Mouse (Mus musculus): ENCODE data around the gene Snrpn.
A peak's percentile ranks its signal among the peaks of the same experiment; 100 is the strongest.
"Not testable (repeated sequence)": the region's sequence is repeated elsewhere in the genome, so short reads cannot be mapped to it uniquely, and the experiment has no call there.

The Snrpn gene

DNA sequence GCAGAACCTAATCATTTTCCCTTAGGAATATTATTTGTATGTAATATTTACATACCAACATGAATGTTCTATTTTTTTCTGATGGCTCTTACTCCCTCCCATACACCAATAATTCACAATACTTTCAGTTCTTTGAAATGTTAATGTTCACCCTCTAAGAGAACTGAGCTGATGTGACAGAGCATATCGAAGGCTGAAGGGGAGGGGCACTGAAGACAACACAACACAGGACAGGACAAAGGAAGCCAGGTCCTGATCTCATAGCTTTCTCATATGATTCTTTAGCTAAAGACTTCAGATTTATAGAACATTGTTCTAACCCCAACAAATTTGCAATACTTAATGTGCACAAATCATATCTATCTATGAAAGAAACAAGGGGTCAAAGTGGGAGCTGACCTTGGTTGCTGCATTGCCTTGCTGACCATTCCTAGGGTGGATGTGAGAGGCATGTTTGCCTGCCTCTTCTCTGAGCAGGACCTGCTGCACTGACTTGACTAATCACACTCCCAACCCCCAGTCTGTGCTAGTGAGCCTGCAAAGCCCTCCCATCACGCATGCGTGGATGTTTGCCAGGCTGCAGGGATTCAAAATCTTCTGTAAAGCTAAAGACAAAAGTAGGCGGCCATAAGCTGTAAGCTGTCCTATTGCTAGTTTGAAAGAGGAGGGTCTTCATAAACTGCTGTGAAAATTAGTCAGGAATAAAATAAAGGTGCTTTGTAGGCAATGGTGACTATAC lies at the start of gene Snrpn:
Gene Snrpn (minus strand): TSS at position 478 of the 739 bp plus-strand sequence.
- no peak for DNase-seq (ENCODE audit: low spot score)

DNA sequence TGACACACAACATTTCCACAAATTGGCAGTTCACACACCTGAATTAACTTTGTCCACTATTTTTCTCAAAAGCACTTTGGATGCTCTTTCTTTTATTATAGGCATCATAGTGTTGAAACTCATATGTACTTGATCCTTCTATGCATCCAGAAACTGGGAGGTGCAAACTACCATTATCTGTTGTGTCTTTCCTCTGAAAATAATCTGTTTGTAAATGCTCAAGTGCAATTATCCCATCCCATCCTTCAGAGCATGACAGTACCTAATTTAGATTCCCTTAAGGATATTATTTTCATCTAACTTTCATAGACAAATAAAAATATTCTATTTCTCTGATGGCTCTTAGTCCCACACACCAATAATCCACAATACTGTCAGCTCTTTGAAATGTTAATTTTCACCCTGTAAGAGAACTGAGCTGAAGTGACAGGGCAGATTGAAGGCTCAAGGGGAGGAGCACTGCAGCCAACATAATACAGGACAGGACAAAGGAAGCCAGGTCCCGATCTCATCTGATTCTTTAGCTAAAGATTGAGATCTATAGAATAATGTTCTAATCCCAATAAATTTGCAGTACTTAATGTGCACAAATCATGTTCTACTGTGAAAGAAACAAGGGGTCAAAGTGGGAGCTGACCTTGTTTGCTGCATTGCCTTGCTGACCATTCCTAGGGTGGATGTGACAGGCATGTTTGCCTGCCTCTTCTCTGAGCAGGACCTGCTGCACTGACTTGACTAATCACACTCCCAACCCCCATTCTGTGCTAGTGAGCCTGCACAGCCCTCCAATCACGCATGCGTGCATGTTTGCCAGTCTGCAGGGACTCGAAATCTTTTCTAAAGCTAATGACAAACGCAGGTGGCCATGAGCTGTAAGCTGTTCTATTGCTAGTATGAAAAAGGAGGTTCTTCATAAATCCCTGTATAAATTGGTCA lies 30.5 kb upstream of the Snrpn start:
- DNase-seq (ENCODE audit: low spot score), result no peak

DNA sequence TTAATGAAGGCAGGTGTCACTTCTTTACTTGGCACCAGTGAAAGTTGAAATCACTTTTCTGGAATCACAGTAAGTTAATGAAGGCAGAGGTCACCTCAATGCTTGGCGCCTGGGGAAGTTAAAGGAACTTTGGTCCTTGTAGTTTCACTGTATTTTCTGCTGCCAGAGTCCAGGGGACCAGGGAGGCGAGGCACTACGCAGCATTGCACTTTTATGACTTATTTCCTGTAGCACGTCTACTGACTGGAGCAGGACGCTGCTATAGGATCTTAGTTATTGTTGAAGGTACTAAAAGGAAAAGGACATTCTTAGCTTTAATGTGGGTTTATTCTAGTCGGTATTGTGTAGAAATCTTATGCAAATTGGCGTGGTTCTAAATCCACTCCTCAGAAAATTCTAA lies 14.7 kb downstream of the Snrpn start:
- DNase-seq (ENCODE audit: low spot score), result no peak

DNA sequence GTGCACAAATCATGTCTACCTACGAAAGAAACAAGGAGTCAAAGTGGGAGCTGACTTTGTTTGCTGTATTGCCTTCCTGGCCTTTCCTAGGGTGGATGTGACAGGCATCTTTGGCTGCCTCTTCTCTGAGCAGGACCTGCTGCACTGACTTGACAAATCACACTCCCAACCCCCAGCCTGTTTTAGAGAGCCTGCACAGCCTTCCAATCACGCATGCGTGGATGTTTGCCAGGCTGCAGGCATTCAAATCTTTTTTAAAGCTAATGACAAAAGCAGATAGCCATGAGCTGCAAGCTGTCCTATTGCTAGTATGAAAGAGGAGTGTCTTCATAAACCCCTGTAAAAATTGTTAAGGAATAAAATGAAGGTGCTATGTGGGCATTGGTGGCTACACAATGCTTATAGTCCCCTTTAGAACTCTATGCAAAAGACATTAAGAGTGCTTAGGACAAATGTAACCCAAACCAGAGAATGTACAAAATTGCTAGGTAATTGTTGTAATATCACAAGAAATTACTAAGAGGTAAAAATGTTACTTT lies 16.9 kb downstream of the Snrpn start:
- not testable (repeated sequence) for DNase-seq (ENCODE audit: low spot score)

DNA sequence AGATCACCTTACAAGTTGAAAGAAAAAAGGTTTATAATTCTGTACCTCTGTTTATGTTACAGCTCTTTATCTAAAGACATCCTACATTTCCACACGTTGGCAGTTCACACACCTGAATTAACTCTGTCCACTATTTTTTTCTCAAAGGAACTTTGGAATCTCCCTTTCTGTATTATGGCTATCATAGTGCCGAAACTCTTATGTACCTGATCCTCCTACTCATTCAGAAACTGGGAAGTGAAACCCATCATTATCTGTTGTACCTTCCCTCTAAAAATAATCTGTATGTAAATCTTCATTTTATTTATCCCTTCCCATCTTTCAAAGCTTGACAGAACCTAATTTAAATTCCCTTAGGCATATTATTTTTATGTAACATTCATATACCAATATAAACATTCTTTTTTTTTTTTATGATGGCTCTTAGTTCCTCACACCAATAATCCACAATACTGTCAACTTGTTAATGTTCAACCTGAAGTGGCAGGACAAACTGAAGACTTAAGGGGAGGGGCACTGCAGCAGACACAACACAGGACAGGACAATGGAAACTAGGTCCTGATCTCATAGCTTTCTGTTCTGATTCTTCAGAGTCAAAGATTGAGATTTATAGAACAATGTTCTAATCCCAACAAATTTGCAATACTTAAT lies 17.5 kb downstream of the Snrpn start:
- DNase-seq (ENCODE audit: low spot score), result no peak

DNA sequence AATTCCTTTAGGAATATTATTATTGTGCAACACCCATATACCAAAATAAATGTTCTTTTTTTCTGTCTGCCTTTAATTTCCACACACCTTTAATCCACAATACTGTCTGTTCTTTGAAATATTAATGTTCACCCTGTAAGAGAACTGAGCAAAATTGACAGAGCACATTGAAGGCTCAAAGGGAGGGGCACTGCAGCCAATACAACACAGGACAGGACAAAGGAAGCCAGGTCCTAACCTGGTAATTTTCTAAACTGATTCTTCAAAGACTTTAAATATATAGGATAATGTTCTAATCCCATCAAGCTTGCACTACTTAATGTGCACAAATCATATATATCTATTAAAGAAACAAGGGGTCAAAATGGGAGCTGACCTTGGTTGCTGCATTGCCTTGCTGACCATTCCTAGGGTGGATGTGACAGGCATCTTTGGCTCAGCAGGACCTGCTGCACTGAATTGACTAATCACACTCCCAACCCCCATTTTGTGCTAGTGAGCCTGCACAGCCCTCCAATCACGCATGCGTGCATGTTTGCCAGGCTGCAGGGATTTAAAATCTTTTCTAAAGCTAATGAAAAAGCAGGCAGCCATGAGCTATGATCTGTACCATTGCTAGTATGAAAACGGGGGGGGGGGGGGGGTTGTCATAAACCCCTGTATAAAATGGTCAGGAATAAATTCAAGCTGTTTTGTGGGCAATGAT lies 42.7 kb downstream of the Snrpn start:
- no peak for DNase-seq (ENCODE audit: low spot score)

DNA sequence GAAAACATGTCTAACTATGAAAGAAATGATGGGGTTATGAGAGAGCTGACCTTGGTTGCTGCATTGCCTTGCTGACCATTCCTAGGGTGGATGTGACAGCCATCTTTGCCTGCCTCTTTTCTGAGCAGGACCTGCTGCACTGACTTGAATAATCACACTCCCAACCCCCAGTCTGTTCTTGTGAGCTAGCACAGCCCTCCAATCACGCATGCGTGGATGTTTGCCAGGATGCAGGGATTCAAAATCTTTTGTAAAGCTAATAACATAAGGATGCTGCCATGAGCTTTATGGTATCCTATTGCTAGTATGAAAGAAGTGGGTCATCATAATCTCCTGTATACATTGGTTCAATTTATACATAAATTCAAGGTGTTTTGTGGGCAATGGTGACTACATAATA lies 63.7 kb downstream of the Snrpn start:
- DNase-seq (ENCODE audit: low spot score), result no peak

DNA sequence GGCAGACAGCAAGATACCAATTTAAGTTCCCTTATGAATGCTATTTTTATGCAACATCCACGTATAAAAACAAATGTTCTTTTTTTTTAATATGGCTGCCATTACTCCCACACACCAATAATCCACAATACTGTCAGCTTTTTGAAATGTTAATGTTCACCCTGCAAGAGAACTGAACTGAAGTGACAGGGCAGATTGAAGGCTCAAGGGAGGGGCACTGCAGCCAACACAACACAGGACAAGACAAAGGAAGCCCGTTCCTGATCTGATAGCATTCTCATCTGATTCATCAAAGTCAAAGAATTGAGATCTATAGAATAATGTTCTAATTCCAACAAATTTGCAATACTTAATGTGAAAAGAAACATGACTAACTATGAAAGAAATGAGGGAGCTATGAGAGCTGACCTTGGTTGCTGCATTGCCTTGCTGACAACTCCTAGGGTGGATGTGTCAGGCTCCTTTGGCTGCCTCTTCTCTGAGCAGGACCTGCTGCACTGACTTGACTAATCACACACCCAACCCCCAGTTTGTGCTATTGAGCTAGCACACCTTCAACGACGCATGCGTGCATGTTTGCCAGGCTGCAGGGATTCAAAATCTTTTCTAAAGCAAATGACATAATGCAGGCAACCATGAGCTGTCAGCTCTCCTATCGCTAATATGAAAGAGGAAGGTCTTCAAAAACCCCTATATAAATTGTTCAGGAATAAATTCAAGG lies 92.4 kb downstream of the Snrpn start:
- no peak for DNase-seq (ENCODE audit: low spot score)

DNA sequence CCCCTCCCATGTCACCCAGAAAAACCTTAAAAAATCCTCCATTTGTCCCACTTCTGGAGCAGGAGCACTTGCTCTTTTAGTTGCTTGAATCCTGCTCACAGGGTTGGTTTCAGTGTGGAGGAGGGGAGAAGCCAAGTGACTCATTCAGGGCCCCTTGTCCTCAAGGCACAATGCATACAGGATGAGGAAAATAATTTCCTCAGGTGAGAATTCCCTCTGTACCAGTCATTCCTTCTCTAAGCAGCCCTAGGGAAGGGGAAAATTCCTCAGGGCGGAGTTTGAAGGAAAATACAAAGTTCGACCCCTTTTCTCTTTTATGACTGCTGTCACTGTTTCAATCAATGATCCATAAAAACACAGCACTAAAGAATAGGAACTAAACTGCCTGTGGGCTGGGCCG lies 126.8 kb downstream of the Snrpn start:
- DNase-seq (ENCODE audit: low spot score), result no peak

DNA sequence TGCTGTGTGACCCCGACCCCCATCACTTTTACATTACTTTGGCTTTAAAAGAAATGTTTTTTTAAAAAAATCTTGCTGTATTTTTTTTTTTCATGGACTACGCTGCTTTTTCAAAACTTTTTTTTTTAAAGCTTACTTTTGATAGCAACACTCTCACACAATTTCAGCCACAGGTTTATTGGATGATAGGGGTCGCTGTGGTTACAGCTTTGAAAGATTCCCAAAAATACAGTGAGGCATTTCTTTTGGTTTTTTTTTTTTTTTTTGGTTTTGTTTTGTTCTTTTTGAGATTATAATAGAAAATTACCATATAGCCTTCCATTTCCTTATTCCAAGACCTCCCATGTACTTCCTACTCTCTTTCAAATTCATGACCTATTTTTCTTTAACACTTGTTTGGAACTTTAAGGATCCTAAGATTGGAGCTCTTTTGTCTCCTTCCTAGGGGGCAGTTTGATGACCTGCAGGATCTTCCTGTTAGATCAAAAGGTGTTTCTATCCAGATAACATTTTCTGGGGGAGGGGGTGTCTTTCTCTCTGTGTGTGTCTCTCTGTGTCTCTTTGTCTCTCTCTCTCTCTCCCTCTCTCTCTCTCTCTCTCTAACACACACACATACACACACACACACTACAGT lies 132.2 kb downstream of the Snrpn start:
- no peak for DNase-seq (ENCODE audit: low spot score)

DNA sequence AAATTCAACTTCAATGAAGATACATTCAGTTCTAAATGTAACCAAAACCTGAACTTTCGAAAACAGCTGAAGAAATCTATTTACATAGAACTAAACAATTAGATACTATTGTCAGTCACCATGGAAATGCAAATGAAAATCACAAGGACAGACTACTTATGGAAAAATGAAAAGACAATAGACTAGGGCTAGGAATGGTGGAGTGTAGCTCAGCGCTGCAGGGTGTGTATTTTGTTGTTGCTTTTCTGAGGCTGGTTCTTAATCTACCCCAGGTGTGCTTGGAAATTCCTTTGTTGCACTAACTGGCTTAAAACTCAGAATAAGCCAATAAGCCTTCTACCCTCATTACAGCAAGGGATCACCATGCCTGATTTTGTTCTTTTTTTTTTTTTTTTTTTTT lies 133.8 kb downstream of the Snrpn start:
- DNase-seq (ENCODE audit: low spot score), result no peak

DNA sequence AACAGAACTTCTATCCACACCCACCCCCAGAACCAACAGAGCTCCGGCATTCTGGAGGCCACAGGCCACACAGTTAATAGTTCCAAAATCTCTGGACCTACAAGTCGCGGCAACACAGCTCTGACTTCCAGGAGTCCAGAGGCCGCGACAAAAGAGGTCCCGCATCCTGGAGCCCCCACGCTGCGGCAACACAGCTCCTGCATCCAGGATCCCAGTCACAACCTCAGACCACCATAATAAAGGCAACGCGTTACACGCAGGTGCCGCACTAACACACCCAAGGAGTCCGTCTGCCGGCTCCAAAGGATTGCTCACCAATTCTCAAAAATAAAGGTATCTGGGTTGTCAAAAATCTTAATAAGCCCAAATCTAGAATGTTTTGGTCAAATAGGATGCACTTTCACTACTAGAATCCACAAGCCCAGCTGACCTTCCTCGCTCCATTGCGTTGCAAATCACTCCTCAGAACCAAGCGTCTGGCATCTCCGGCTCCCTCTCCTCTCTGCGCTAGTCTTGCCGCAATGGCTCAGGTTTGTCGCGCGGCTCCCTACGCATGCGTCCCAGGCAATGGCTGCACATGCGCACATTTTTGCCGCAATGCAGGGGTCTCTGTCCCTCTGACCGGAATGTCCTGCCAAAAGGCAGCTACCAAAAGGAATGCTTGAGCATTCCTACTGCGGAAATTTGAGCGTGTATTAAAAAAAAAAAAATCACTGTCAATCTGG lies 135.3 kb downstream of the Snrpn start, which contains the start of the genes Snurf and Gm38393:
Gene Snurf (minus strand): TSS at position 444 of the 725 bp plus-strand sequence.
Gene Gm38393 (minus strand): TSS at position 459 of the 725 bp plus-strand sequence.
- DNase-seq (ENCODE audit: low spot score), result peak; percentile 47

DNA sequence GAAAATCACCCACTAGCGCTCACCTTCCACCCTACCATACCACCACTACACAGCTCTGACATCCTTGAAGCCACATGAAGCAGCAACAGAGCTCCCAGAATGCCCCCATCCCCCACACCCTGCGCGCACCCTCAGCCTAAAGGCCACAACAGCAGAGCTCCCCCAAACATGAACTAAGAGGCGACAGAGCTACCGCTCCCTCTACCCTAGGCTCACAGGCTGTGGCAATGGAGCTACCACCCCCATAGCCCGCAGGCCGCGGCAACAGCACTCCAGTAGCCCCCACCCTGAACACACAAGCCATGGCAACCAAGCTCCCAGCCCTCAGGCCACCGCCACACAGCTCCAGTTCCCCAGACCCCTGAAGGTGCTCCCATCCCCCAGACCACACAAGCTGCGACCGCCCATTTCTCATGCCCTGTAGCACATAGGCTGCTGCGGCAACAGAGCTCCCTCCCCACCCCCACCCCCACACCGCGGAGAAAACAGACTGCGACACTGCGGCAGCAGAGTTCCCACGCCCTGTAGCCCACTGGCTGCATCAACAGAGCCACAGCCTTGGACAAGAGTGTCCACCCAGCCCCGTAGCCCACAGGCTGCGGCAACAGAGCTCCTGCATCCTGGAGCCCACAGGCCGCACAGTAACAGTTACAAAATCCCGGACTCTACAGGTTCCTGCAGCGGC lies 136.0 kb downstream of the Snrpn start:
- DNase-seq (ENCODE audit: low spot score), result peak; percentile 3

DNA sequence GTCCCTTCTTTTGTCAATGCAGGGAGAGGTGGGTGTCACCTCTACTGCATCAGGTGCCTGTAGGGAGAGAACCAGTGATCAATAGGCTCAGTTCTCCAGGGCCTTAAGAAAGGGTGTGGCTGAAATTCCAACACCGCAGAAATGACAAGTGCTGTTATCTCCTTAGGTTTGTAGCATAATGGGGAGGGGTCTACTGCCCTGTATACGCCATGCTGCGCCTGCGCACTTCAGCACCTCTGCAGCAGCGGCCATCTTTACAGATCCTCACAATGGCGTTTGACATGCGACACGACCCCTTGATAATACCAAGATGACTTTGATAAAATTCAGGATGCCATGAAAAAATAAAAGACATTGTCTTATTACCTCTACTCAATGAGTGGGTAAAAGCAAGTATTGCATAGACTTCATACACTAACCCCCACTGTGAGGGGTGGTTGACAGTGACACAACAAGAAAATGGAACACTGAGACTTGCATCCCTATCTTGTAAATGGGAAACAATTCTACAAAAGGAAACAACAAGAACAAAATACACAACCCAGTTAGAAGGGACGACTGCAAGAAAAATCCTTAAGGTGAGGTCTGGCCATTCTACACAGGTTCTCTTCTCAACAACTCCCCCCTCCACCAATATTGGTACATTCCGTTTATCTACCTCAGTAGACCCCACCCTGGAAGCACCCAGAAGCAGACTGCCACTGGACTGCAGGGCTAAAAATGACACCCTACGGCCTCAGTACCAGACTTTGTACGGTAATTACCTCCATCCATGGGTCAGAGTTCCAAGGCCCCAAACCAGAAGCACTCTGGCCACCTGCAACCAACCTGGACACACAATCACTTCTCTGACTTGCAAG lies 136.8 kb downstream of the Snrpn start:
- no peak for DNase-seq (ENCODE audit: low spot score)

DNA sequence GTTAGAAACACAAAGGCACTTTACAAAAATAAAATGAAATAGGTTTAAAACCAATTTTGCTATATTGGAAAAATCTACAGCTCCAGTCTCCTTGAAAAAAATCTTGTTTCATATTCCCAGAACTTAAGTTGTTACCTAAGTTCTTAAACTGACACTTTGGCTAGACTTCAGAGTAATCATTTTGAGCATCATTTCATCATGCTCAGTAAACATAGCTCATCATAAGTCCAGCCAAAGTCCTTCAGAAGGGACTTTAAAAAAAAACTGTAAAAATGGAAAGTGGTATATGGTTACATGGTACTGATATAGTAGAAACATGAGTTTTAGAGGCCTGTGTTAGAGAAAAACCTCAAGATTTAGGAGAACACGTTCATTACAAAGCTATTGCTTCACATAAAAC lies 161.4 kb downstream of the Snrpn start:
- no peak for DNase-seq (ENCODE audit: low spot score)
